Mouse (Mus musculus): ENCODE data around the gene Med22.

Gene Med22

DNA sequence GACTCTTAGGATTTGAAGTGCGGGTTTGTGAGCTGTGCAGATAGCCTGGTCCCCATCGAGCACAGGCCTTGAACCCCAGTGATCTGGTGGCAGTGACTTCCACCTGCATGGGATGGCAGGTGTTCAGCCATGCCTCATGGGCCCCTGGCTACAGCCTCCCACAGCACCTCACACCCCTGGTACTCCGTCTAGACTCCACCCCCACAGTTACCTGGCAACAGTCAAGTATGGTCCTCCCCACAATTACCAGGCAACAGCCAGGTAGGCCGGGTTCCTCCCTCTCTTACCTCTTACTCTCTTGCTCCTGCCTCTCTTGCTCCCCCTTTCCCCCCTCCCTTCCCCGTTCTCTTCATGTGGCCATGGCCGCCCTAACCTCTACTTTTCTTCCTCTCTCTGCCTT, 39.8 kb downstream of the Med22 start:
- DNase-seq (ENCODE audit: low spot score in 2 of 2), result no peak

DNA sequence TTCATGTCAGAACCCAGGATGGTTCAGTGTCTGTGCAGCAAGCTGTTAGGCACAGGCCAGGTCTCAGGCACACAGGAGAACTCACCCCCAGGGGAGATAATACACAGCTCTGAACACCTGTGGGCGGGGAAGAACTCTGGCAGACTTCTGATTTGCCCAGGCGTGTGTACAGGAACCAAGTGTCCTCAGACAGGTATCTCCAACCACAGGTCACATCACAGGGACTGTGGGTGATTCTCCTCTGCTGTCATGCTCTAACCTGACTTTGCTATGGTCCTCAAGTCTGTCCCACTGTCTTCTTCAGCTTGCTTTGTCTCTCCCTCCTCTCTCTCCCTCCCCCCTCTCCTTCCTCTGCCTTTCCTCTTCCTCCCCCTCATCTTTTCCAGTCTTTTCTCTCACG, 45.6 kb downstream of the Med22 start, which contains the start of gene Abo:
TSS of gene Abo (minus strand) at position 101 of the 400 bp plus-strand sequence.
- no peak for DNase-seq (ENCODE audit: low spot score in 2 of 2)

DNA sequence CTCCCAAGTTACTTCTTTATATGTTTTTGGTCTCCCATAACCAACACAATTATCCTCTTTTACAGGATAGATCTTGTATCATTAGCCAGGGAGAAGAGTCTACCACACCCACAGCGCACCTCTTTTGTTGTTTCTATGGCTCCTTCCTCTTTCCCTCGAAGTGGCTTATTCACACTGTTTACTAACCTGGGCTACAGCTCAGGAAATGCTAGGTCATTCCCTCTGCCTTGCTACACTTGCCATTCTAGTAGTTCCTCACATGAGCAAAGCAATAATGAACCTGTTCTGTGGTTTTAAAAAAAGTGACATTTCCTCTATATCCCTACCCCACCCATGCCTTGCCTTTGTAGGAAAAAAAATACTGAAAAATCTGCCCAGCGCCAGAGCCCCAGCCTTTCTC, 47.6 kb downstream of the Med22 start:
- no peak for DNase-seq (ENCODE audit: low spot score in 2 of 2)

All from spleen, postnatal 4 days (tissue).